Mouse (Mus musculus) thymus, postnatal 25 days (tissue): ENCODE measurements around the gene 5530401A14Rik.

ENCODE experiments used
- DNase-seq: peaks from one replicate; pipeline ENCODE4 v3.0.0; 2022

5530401A14Rik gene

DNA sequence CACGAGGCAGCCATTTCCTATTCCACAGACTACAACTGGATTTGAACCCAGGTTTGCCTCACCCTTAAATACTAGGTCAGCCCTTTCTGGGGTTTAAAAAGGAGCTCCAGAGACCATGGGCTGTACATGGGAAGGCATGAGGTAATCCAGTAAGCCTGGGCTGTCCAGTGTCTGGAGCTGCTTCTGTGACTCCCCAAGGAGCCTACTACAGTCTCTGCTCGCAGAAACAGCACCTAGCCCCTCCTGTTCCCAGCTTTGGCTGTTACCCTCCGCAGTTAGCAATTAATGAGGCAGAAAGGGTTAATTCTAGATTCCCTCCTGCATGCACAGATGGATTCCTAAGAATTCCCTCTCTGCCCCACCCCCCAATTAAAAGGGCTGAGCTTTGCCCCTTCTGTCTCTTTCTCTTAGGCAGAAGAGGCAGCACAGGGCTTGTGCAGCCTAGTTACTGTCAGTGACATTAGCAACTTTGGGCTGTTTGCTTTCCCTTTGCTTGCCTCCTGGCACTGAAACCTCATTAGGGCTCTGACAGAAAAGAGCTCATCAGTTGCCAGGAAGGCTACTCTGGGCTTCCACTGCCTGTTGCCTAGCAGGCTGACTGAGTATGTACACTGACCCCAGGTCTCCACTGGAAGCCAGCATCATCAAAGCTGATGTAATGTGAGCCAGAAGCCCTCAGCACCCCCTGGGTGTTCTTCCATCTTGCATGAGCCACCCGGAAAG, at the start of gene 5530401A14Rik:
TSS of gene 5530401A14Rik (plus strand) at position 424 of the 723 bp plus-strand sequence.
- DNase-seq: no peak

DNA sequence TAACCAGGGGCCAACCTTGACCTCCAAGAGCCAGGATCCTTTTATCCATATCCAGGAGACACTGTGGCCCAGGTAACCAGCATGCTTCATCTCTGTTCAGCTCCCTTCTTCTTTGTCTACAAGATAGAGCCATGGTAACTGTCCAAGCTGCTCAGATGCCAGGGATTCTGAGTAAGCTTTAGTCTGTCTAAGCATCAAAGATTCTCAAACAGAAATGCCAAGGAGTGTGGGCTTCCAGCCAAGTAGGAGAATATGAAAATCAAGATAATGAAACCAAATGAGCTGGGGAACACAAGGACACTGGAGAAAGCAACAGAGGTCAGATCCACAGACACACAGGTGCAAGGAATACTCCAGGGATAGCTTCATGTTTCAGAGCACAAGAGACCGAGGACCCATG, 45.7 kb upstream of the 5530401A14Rik start:
- DNase-seq: no peak

DNA sequence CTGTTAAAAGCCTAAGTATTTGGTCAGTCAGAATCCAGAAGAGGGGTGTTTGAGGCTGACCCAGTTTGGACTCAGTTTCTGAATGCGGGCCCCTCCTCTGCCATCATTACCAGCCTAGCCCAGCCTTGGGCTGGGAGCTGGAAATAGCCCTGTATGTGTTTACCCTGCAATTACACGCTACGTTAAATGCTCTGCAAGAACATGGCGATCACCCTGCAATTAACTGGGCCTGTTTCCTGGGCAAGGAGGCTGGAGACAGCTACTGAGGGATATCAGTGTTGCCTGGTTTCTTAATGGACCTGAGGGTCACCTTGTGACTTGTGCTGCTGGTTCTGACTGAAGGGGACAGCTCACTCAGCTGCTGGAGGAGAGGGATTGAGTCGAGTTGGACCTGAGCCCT, 43.9 kb upstream of the 5530401A14Rik start:
- DNase-seq: no peak

DNA sequence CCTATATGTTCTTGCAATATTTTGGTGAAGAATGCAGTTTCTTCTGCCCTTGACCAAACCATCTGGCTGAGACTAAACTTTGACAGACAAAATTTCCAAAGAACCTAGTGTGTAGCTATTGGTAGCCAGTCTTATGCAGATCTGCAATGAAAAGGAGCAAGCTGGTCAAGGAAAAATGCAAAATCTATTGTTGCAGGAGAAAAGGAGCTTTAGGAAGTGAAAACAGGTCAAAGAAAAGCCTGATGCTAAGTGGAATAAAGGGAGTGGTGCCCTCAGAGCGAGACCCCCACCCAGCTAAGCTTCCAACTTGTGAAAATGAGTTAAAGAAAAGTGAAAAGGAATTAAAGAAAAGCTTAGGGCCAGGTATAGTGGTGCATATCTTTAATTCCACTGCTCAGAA, 28.1 kb upstream of the 5530401A14Rik start:
- no peak for DNase-seq

DNA sequence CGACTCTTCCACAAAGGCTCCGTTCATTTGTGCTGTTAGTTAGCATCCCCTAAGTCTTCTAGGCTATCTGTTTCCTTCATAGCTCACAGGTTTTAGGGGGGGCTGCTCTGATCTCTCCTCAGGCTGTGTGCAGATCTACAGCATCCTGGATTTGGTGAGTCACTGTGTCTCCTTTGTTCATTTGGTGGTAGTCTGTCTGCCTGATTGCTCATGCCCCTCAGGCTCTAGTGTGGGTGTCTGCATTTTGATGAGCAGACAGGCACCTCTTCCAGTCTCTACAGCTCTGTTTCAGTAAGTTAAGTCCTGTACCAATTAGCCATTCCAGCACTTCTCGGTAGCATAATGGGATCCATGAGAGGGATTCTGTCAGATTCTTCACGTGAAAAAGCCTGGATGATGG, 22.0 kb upstream of the 5530401A14Rik start:
- no peak for DNase-seq

DNA sequence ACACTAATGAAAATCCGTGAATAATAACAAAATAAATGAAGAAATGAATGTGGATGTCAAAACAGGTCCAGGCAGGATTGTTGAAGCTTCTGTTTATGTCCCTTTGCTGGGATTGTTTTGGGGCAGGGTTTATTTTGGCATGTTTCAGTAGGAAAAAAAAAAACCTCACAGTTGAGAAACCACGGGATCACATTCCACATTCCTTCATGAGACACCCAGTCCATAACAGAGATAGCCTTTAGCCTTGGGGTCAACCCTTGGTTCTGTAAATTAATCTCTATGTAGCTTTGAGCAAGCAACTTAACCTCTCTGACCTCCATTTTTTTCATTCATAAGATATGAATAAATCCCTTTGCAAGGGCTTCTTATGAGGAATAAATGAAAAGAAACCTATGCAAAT, 19.5 kb upstream of the 5530401A14Rik start:
- DNase-seq: no peak

DNA sequence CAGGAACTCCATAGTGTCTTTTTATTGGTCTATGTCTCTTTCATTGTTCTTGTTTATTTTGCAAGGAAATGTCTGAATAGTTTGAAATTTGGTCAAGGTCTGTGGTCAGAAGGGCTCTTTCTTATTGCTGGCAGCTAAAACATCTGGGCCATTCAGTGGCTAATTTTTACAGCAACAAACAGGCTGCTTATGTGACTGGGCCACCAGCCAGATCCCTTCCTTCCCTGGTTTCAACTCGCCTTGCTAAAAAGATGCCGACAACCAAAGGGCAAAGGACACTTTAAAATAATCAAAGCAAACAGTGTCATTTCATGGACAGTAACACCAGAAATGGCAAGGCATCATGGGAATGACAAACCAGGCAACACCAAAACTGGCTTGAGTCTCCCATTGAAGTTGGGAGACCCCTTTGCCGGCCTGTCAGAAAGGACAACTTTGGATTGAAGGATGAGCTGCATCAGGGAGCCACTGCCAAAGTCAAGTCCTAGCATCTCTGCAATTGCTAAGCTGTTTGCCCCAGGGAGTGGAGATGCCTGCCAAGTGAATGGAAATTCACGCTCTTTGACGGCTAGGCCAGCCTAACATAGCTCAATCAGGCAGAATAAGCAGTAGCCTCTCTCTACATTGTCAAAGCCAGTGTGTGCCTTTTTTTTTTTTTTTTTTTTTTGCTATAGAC, 15.3 kb upstream of the 5530401A14Rik start:
- no peak for DNase-seq

DNA sequence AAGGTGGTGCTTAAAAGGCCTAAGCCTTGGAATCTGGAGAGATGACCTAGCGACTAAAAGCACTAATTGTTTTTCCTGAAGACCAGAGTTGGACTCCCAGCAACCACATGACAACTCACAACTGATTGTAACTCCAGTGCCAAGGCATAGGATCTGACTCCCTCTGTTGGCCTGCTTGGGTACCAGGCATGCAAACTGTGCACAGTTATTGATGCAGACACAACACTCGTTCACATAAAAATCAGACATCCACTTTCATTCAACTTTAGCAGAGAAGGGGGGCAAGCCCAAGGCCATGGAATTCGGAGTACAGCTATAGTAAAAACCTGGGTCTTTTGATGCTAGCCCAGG, 14.8 kb upstream of the 5530401A14Rik start:
- DNase-seq: no peak

DNA sequence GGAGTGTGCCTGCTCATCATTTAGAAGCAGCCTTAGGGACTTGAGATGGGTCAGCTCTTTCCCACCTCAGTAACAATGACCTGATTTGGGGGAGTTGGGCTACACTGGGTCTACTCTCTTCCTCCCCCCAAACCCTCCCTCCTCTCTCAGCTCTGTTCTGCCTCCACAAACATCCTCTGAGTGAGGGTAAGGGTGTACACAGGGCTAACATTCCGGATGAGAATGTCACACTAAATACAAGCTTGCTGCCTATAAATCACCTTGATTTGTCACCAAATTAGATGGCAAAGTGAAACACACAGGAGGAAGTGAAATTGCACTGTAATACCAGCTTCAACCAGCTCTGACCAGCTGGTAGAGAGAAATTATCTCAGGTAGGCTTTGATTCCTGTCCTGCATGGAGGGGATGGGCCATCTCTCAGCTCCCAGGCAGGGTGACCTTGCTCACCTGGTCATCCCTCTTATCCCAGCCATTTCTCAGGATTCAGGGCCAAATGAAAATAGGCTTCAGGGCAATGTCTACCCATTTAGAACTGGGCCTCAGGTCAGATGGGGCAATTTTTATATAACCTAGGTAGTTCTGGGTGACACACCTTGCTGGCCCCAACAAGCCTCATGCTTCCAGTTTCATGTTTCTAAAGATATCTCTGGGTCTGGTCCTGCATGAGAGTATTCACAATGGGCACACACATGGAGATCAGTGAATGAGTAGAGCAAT, 12.5 kb upstream of the 5530401A14Rik start:
- no peak for DNase-seq

DNA sequence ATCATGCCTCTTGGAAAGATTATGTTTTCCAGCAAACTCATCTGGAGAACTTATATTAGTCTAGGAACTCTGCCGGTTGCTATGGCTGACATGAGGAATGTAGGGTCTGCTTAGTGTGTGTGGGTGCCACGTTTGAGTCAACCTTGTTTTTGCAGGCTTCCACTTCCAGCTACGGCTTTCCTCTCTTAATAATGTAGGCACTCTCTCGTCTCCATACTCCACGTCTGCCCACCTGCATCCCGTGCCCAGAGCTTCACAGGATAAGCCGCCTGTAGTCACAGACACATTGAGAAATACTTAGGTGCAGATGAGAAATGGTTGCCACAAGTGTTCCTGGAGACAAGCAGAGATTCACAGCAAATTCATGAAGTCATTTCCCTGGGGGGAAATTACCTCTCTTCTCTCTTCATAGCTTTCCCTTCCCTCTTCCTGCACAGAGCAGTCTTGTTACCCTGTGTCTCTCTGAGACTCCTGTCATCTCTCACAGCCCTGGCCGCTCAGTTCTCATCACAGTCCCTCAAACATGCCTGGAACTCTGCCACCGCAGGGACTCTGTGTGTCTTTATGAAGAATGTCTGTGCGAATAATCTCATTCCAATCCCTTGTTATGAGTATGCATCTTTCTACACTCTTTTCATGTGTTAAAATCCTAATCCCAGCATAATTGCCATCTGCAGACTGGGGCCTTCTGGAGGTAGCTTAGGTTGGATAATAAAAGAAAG, 5.3 kb downstream of the 5530401A14Rik start:
- DNase-seq: no peak

DNA sequence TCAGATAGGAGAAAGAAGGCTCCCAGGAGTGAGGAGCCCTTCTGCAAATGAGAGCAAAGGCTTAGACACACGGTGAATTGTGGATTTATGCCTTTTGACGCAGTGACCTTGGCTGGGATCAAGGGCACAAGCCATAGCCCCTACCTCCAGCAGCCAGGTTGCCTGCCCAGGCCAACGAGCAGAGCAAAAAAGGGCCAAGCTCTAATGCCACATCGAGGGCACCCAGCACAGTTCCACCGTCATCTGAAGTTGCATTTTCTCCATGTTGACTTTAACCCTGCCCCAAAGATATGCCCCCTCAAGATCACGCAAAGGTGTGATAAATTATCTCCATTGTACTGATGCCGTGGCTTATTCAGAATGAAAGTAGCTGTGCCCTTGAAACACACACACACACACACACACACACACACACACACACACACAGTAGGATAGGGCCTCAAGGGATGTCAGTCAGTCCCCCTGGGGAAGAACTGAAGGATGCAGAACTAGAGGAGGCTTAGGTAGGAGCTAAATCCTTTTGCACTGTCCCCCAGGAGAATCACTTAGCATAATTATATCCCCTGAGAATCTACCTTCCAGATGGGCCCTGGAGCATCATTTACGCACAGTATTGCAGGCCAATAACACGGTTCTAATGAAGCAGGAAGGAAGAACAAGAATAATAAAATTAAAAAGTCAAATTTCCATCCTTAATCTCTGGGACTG, 11.2 kb downstream of the 5530401A14Rik start:
- DNase-seq: no peak

DNA sequence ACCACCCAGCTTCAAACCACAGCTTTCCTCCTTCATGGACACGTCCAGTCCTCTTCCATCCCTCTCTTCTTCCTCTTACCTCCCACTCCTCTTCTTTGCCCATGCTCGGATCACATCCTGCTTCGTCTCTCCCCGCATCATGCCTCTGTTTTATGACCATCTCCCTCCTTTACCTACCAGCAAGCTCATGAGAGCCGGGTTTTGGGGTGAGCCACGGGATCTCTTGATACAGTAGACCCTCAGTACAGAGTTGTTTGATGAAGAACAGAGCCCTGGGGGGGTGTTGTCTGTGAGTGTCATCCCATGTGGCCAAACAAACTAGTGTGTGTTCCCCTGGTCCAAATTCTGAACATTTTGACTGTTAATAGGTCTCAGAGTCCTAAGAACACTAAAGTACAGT, 36.0 kb downstream of the 5530401A14Rik start:
- no peak for DNase-seq

DNA sequence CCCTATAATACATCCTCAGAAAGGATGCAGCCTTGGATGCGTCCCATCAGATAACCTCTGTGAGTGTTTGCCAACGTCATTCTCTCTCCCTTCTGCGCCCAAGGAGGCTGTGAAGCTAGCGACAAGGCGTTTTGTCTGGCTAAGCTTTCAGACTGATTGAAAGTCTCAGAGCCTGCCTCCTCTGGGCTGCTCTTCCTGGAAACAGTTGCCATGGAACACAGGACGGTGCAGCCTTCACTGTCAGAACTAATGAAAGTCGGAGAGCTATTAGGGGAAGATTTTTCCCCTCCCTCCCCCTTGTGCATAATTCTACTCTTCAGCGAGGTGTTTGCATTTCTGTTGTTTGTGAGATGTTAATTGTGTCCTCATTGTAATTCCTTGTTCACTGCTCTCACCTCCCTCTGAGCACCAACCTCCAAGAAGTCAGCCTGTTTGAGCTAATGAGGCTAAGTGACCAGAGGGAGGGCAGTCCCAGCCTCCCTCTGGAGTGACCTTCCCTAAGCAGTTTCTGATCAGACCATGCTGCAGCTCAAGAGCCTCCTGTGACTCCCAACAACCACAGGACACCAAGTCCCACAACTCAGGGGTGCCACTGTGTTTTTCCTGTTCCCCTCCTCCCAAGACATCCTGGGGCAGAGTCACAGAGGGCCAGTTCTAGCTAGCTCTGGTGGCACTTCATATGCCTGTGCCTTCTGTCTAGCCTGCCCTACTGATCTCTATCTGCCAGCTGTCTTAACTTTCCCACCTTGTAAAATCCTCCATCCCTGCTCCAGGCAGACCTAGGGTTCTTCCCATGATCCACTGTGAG, 37.3 kb downstream of the 5530401A14Rik start:
- no peak for DNase-seq

DNA sequence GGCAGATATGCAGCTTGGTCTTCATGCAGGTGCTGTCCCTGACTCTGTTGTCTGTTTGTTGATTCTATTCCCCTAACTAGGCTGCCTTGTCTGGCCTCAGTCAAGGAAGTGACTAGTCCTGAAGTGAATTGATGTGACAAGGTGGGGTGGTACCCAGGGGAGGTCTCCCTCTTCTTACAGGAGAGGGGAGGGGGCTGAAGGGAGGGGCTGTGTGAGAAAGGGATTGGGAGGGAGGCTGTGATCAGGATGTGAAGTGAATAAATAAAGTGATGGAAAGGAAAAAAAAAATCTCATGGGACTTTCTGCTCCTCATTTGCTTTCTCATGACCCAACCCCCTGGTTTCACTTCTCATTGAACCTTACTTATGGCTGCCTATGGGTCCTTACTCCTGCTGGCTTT, 41.8 kb downstream of the 5530401A14Rik start:
- DNase-seq: no peak

DNA sequence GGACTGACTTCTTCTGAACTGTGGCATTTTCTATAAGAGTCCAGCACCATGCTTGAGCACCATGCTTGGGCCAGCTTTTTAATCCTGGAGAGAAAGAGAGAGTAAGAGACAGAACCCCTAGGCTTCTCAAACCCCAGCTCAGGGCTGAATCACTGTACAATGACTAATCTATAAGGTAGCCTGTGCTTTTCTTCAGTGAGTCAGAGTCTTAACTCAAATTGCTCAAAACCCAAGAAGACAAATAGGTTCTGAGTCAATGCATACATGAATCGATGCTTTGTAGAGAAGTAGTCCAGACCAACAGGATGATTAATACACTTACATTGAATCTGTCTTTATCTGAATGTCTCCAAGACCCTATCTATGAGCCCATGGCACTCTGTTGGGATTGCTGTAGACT, 48.3 kb downstream of the 5530401A14Rik start:
- no peak for DNase-seq

DNA sequence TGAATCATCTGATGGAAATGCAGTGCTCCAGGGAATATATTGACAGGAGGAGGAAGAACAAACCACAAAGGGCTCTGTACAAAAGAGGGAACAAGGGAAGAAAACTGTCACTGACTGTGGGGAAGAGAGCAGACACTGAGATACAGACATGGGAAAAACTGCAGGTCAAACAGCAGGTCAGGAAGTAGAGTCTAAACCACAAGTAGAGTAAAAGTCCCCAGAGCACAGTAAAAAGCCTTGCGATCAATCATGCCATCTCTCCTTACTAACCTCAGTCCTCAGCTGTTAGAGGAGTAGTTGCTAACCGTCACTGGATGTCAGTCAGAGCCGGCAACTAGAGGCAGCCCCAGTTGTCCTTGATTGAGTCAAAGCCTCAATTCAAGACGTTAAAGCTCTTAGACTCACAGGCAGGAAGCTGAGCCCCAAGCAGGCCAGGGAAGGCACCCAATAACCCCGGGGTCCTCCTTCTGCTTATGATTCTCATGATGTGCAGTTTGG, 49.0 kb downstream of the 5530401A14Rik start:
- DNase-seq: no peak

DNA sequence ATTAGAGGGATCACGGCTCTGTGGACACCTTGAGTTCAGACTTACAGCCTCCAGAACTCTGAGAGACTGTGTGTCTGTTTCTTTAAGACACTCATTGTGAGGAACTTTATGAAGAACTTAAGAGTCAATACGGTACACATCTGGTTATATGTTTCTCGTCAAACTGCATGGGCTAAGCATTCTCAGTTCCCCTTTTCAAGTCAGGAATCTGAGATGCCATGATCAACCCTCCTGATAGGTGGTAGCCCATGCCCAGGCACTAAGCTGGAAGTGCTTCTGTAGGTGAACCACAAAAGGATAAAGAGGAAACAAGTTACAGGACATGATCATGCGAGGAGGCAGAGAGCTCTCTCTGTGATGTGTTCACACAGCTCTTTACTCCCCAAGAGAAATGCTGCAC, 52.6 kb downstream of the 5530401A14Rik start:
- no peak for DNase-seq

DNA sequence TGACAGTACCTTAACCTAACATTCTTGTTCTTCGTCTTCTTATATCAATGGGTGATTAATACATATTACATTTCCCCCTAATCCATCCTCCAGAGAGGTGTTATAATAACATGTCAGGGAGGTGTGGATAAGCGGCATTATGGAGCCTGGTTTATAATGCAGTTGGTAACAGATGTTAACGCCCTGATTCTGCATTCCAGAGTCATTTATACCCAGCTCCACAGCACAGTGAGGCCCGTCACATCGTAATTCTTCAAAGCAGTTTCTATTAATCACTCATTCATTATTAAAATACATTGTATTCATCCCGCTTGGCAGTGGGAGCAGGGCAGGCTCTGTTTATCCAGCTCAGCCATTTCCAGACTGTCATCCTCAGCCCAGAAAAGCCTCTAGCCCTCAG, 55.0 kb downstream of the 5530401A14Rik start:
- DNase-seq: no peak

DNA sequence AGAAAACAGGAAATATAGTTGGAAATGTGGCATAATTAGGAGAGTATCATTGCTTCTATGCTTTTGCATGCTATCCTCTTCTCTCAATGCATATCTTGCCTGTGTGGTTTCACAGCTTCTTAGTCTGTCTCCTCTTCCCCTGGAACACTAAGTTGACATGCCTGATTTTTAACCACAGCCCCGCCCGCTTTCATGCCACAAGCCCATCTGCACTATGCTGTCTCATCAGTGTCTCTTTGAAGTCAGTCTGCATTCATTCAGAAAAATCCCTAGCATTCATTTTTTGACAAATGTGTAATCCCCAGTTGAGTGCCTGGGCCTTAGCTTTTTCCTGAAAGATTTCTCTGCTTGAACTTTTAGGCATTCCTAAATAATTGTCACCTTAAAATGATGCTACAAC, 62.6 kb downstream of the 5530401A14Rik start:
- DNase-seq: peak; percentile 8

DNA sequence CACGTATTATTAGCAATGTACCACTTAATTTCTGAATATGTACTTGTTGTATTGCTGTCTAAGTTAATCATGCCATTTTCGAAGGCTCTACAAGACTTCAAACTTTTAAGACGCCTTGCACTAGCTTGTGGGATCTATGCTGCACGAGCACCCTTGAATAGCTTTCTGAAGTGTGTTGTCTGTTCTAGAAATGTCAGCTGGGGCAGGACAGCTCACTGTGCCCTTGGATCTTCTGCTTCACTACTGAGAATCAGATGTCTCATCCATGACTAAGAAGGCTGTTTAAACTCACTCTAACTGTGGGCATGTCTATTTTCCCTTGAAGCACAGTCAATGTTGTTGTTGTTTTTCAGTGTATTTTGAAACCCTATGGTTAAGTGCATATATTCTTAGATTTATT, 63.2 kb downstream of the 5530401A14Rik start:
- DNase-seq: no peak

DNA sequence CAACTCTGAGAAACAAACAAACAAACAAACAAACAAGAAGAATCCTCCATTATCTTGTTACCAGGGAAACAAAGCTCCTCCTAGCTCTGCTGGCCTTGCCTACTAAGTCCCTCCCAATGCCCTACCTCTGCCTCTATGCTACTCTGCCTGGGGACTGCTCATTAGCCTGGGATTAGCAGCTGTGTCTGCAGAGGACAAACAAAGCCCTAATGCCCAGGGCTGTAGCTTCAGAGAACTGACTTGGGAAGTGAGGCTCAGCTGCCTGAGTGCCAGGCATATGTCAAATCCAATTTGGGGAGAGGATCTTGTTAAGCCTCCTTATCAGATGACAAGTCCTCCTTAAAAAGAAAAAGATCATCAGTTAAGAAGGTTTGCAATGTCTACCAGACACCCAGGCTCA, 65.9 kb downstream of the 5530401A14Rik start:
- DNase-seq: no peak

DNA sequence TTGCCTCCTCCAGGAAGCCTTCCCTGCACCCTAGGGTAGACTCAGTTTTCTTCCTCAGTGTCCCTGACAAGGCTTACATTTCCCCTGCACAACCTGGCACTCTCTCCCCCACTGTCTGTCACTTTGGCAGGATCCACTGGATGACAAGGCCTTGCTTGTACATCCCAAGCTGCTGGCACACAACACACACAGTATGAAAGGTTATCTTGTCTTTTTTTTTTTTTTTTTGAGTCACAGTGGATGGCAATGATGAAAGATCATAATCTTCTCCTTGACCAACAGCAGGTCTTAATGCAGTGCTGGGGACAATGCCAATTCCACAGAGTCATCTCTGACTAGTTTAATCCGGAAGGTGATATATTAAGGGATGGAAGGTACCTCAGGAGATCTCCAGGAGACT, 77.0 kb downstream of the 5530401A14Rik start:
- DNase-seq: no peak
